Mouse (Mus musculus) bone marrow, adult 2 months (tissue): ENCODE data around the gene Aurkb.

Experiments
- CTCF ChIP-seq: fragments of 200-500 bp; IDR thresholded peaks from 2 replicates; pipeline ENCODE4 v1.5.1; 2011; ENCODE audit warnings: low read length, control low read depth; ENCODE audit not compliant: control insufficient read depth, insufficient read depth
- POLR2A ChIP-seq: fragments of 200-500 bp; IDR thresholded peaks from 2 replicates; pipeline ENCODE4 v1.6.1; 2011; ENCODE audit warnings: low read depth, mild to moderate bottlenecking, control low read depth, low read length, borderline replicate concordance; ENCODE audit not compliant: control insufficient read depth

DNA sequence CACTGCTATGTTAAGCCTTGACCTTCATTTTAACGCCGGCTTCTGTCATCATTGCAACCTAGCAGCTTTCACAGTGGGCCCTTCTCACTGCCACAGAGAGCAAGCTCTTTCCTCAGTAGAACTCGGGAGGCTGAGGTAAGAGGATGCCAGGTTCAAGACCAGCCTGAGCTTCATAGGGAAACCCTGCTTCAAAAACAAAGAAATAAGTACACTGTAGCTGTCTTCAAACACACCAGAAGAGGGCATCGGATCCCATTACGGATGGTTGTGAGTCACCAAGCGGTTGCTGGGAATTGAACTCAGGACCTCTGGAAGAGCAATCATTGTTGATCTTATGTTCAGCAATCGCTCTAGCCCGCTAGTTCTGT, 35.4 kb downstream of the Aurkb start:
- no peak for TF ChIP-seq CTCF
- TF ChIP-seq POLR2A = no peak
